In genomic region chr5:118436474-118437306, GRCm38 (mm10) we compare ENCODE assay signal across 10 mouse cellular contexts.
A peak's percentile ranks its signal among the peaks of the same experiment; 100 is the strongest.
DNase-seq lines count a peak whose midpoint lies in the region; ATAC-seq and TF ChIP-seq lines count a peak whose summit lies in the region.
"Had no signal": no experiment of that assay in that cellular context is flagged by ENCODE, and none has a peak within 500 bp of the region (broad histone marks: within the 10 kb centered on the region; RNA-seq: fewer than 3 reads in every experiment).

No protein-coding gene starts in this region.

- H3K4me2 ChIP-seq in kidney, embryonic 14.5 days (replicated peaks; ENCODE audit: low read depth, low read length), result peak overlapping the region; percentile 4
- H3K4me2 ChIP-seq in embryonic facial prominence, embryonic 14.5 days (ENCODE audit: low read depth, low read length), result peak overlapping the region; percentile 32
- peak overlapping the region; percentile 40; the same call in 1 of the 2 replicates for H3K4me2 ChIP-seq in liver, postnatal 0 days (ENCODE audit: low read depth, low read length)

- DNase-seq in kidney, postnatal 10 days, result no peak
- peak; percentile 75 for DNase-seq in WW6 (ENCODE audit: low read depth, low spot score)
- no peak for DNase-seq in embryonic facial prominence, embryonic 14.5 days (ENCODE audit: low spot score)
- no peak for DNase-seq in liver, postnatal 0 days
- DNase-seq in adrenal gland, adult 8-10 months, result no peak
- DNase-seq in urinary bladder, adult 18-20 months (ENCODE audit: low spot score in 2 of 2), result no peak
- DNase-seq in right cerebral cortex, adult 2 months (ENCODE audit: low spot score in 2 of 2), result no peak
- DNase-seq: cerebellum, postnatal 25 days; lung, postnatal 14 days had no signal

- no peak for TF ChIP-seq CTCF in liver, postnatal 0 days (IDR thresholded peaks at IDR 0.05; ENCODE audit: low read depth)

- no peak overlapping the region for H3K27ac ChIP-seq in kidney, embryonic 14.5 days (ENCODE audit: low read depth, low read length)
- H3K27ac ChIP-seq in embryonic facial prominence, embryonic 14.5 days (replicated peaks; ENCODE audit: low read depth, low read length), result no peak overlapping the region
- H3K27ac ChIP-seq in liver, postnatal 0 days (ENCODE audit: low read depth), result no peak overlapping the region

- H3K36me3 ChIP-seq in kidney, embryonic 14.5 days (ENCODE audit: control insufficient read depth, insufficient read depth, low read length), result no peaks in the 10 kb centered on the region
- H3K36me3 ChIP-seq in embryonic facial prominence, embryonic 14.5 days (ENCODE audit: control insufficient read depth, insufficient read depth, low read length), result no peaks in the 10 kb centered on the region
- no peaks in the 10 kb centered on the region for H3K36me3 ChIP-seq in liver, postnatal 0 days (replicated peaks; ENCODE audit: insufficient read depth, low read length)

- no peak overlapping the region for H3K4me3 ChIP-seq in kidney, embryonic 14.5 days (ENCODE audit: low read length)
- H3K4me3 ChIP-seq in embryonic facial prominence, embryonic 14.5 days (ENCODE audit: low read depth, low read length), result no peak overlapping the region
- no peak overlapping the region for H3K4me3 ChIP-seq in liver, postnatal 0 days (ENCODE audit: low read depth, low read length)

- no peak overlapping the region for H3K9ac ChIP-seq in kidney, embryonic 14.5 days (ENCODE audit: low read depth, low read length)
- no peak overlapping the region for H3K9ac ChIP-seq in embryonic facial prominence, embryonic 14.5 days (ENCODE audit: low read depth, low read length)
- H3K9ac ChIP-seq in liver, postnatal 0 days (replicated peaks), result no peak overlapping the region

- no peak for TF ChIP-seq EP300 in liver, postnatal 0 days (IDR thresholded peaks at IDR 0.05; ENCODE audit: low read depth)

- H3K4me1 ChIP-seq in kidney, embryonic 14.5 days (ENCODE audit: control insufficient read depth, insufficient read depth, low read length), result peaks cover 17% of the 10 kb centered on the region
- H3K4me1 ChIP-seq in embryonic facial prominence, embryonic 14.5 days (ENCODE audit: control insufficient read depth, insufficient read depth, low read length), result peaks cover 21% of the 10 kb centered on the region
- H3K4me1 ChIP-seq in liver, postnatal 0 days (ENCODE audit: insufficient read depth), result no peaks in the 10 kb centered on the region

- 10% methylated on average over 22 of the region's 22 CpGs for WGBS in kidney, embryonic 14.5 days
- 12% methylated on average over 22 of the region's 22 CpGs for WGBS in embryonic facial prominence, embryonic 14.5 days
- 21% methylated on average over 20 of the region's 22 CpGs for WGBS in liver, postnatal 0 days (ENCODE audit: insufficient replicate concordance)

- no peaks in the 10 kb centered on the region for H3K9me3 ChIP-seq in kidney, embryonic 14.5 days (ENCODE audit: control insufficient read depth, low read length)
- no peaks in the 10 kb centered on the region for H3K9me3 ChIP-seq in embryonic facial prominence, embryonic 14.5 days (ENCODE audit: control insufficient read depth, low read length)
- no peaks in the 10 kb centered on the region for H3K9me3 ChIP-seq in liver, postnatal 0 days (ENCODE audit: low read length)

- H3K27me3 ChIP-seq in kidney, embryonic 14.5 days (ENCODE audit: control insufficient read depth, insufficient read depth, low read length), result peaks cover 23% of the 10 kb centered on the region; the same call in 1 of the 2 replicates
- H3K27me3 ChIP-seq in embryonic facial prominence, embryonic 14.5 days (replicated peaks; ENCODE audit: control insufficient read depth, insufficient read depth, low read length), result peaks cover 20% of the 10 kb centered on the region
- peaks cover 20% of the 10 kb centered on the region for H3K27me3 ChIP-seq in liver, postnatal 0 days (ENCODE audit: insufficient read depth, low read length)

- ATAC-seq in kidney, embryonic 14.5 days (ENCODE audit: low FRiP score, low TSS enrichment), result 0 out of 2 replicates have a peak, but pooled peaks have one; percentile 20
- ATAC-seq in embryonic facial prominence, embryonic 14.5 days (ENCODE audit: low read depth), result 0 out of 2 replicates have a peak, but pooled peaks have one; percentile 3
- ATAC-seq in liver, postnatal 0 days, result no peak
